Mouse (Mus musculus) left cerebral cortex, adult 8-10 months (tissue): ENCODE results near the gene Ccdc12. TPM values are rescaled to one million over a fixed set of nuclear protein-coding genes. Genes with fewer than 3 reads are reported as not detected.

Experiments
- DNase-seq, 2 experiments: peaks; one replicate each; pipeline ENCODE4 v3.0.0; 2022; ENCODE audit warnings: low spot score in 2 of 2
- total RNA-seq, 4 experiments: library from RNA; stranded (reverse); gene quantifications; 2 replicates each; pipeline ENCODE4 v1.2.4; 2022

The Ccdc12 gene
- total RNA-seq = 10 to 100 TPM; 69.7 to 73.5 (median 72.6) TPM

DNA sequence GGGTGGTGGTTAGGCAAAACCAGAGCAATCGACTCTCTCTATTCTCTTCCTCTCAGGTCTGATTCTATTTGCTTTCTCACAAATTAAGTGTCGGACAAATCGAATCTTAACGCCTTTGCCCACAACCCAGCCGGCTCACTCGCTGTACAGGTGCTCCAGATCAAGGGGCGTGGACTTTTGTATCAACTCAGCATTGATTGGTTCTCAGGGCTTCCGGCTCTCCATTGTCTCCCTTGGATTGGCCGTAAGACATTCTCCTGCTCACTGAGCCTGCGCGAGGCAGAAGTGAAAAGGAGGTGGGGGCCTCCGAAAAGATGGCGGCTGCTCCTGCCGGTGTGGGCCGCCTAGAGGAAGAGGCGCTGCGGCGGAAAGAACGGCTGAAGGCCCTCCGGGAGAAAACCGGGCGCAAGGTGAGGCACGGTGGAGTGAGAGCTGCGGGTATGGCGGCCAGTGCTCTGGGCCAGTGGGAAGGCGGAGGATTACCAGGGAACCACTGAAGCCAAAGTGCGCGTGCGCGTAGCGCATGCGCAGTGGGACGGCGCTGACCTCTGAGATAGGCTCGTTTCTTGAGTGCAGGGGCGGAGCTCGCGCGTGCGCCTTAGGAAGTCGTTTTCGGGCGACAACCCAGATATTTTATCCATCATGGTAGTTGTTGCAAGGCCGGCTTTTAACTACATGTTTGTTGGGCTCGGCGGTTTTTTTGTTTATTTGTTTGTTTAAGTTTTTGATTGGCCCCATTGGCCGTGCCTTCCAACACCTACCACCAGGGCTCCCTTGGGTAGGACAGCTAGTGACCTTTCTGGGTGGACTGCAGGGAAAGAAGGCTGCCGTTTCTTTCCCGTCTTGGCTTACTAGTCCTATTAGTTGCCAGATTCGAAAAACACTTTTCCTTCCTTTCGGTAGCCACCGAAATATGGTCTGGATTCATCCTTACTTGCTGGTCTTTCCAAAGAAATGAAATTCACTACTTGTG is at the start of gene Ccdc12:
TSS of gene Ccdc12 (plus strand) at position 255 of the 973 bp plus-strand sequence.
- peak; percentile 97 for DNase-seq

DNA sequence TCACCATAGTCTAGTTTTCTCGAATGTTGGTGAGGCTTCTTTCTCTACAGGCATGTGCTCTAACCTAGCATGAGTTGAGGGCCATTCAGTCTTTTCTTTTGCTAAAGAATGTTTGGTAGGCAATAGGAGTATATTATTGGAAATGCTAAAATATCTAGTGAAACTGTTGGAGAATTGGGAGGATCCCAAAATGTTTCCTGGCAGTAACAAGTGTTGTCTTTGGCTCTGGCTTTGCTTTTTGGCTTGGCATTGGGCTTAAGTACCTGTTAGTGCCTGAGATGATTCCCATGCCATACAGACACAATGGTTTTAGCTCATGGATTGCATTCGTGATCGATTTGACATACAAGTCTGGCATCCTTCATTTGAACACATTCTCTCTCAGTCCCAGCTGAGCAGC is 44.8 kb upstream of the Ccdc12 start:
- DNase-seq = no peak

DNA sequence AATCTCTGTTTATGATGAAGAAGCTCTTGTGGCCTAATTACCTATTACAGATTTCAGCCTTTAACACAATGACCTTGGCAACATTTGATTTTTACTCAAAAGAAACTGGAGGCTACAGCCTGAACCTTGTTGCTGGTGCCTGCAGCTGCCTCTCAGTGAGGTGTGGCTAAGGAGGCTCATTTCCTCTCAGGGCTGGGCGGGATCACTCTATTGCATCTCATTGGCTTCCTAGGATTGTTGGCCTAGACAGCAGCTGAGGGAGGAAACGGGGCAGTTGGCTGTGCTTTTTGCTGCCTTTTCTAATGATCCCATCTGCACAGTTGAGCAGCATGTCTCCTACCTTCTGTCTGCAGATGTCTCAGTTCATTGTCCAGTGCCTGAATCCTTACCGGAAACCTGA is 39.2 kb upstream of the Ccdc12 start:
- DNase-seq = no peak

DNA sequence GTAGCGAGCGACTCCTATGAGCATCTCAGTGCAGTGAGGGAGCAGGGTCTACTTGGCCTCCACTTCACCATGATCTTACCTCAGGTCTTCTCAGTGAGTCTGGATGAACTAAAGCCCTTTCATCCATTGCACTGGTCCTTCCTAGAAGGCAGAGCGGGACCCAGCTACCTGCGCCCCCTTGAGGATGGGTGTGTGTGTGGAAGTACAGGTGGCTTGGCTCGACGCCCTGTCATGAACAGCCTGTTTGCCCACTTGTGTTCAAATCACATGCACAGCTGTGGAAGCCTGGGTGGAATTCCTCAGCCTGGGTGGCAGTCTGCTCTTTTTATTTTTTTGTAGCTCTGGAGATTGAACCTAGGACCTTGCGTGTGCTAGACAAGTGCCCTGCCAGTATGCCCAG is 36.1 kb upstream of the Ccdc12 start:
- DNase-seq = no peak

DNA sequence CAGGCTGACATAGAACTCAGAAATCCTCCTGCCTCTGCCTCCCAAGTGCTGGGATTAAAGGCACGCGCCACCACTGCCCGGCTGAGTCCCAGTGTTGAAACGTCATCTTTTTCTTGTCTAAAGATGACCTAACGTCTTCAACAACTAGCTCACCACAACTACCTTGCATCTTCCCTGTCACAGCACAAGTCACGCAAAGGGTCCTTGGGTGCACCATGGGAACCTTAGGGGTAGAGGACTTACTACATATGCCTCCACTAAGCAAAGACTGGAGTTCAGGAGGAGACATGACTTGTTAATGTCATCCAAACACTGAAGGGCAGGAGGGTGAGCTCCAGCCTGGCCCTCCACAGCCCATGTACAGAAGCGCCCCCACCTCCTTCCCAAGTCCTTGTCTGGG is 35.6 kb upstream of the Ccdc12 start:
- DNase-seq = no peak

DNA sequence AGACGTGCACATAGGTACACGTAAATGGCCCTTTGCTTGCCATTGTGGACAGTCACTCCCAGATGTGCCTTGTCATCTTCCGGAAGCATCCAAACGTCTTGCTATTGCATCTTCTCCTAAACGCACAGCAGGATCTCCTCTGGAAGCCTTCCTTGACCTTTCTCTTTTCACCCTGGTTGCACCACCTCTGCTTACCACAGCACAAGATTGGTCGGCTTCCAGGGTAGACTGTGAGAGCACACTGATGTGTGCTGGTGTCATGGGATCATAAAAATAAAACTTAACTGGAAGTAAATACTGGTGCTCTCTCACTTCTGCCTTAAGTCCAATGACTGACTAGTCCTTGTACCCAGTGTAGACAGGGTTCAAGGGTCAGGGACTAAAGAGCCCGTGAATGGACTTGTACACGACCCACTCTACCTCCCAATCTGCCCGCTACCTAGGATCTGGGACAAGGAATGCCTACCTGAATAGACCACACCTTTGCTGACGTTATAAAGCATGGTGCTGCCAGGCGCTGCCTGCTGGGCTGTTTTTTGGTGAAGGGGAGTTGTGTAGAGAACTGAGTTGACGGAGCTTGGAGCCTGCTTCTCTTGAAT is 33.6 kb upstream of the Ccdc12 start:
- DNase-seq = no peak

DNA sequence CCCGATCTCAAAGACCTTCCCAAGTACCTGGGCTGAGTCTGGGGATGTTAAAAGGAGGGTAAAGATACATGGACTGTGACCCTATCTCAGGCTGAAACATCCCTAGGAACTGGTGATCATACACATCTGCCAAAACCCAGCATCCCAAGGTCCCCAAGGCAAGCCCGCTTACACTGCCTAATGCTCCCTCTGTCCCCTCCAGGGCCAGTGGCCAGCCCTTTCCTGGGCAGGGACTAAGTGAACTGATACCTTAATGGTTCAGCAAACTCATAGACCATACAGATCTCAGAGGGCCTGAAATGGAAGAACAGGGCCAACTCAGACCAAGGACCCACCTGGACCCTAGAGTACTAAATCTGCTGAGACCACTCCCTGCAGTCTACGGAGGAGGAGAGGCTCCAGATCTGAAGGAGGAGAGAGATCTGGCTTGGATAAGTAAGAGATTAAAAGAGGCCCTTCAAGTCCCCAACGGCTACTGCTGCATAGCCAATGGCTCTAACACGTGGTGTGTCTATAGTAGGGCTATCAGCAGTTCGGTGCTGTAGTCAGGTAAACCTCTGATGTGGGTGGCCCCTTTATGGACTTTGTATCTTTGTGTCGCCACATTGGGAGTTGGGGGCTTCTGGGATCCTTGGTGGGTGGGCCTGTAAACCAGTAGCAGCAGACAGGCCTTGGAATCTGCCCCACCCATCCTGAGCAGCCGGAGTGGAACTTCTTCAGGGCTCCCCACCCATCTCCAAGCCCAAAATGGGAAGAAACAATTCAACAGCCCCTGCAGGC is 32.7 kb upstream of the Ccdc12 start:
- DNase-seq = no peak

DNA sequence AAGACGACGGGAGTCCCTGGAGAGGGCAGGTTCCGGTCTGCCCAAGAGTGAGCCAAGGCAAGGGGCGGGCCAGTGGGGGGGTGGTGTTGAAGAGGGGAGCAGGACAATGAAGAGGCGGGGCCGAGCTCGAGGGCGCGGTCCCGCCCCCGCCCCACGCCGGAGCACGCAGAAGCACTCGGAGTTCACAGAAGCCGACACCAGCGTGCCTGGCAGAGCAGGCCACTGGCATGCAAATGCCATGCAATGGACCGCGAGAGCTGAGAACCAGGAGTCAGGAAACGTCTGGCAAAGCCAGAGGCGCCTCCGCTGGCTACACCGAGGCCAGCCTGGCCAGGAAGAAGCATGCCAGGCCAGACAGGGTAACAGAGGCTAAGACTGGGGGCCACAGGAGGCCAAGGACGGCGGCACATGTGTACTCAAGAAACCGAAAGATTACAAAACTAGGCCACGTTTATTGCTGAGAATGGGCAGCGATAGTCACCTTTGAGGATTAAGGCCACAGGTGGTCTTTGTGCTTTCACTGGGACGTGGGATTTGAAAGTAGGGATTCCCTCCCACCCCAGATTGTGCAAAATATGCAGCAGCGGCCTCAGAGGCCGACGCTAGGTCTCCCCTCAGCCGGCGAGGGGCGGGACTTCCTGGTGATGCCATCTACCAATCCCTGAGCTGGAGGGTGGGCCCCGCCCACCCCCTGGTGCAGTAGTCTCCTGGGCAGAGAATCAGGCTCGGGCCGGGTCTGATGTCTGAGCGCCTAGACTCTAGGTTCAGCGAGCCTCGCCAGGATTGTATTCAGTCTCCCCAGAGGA is 31.7 kb upstream of the Ccdc12 start, which contains the start of gene Nradd:
TSS of gene Nradd (minus strand) at position 92 of the 806 bp plus-strand sequence.
- DNase-seq = peak; percentile 63 to 90

DNA sequence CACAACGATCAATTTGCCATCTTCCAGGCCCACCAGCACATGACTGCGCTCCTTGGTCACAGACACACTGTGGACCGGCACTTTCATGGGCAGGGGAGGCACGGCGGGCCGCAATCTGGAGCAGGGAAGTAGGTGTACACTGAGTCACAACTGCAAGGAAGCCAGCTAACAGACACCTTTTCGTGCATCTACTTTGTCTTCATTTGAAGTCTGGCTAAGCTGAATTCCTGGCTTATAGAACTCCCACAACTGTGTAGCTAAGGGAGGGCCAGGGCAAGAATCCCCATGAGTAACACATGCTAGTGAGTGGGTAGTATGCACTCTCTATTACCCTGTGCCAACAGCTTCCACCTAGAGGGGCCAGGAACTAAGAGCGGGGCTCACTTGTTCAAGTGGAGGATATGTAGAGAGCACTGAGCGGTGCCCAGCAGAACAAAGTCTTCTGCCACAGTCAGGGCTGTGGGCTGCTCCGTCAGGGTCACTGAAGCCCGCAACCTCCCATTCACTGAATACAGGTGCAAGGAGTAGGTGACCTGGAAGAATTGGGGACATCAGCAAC is 30.9 kb upstream of the Ccdc12 start:
- peak in 1 of 2 experiments; percentile 26 for DNase-seq

DNA sequence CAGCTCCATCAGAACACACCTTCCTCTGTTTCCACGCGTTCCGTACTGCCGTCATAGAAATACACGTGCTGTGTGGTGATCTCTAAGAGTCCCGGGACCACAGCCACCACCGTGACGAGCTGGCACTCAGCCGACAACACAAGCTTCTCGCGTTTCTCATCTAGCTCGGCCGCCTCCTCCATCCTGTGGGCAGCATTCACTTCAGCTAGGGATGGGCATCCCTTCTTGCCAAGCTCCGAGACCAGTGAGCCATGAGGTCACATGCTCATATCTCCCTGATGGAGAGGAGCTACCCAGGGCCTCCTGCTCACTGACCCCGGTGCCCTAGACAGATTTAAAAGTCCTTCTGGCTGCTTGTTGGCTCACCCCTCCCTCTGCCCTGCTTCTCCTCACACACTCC is 26.1 kb upstream of the Ccdc12 start:
- DNase-seq = peak in 1 of 2 experiments; percentile 32

DNA sequence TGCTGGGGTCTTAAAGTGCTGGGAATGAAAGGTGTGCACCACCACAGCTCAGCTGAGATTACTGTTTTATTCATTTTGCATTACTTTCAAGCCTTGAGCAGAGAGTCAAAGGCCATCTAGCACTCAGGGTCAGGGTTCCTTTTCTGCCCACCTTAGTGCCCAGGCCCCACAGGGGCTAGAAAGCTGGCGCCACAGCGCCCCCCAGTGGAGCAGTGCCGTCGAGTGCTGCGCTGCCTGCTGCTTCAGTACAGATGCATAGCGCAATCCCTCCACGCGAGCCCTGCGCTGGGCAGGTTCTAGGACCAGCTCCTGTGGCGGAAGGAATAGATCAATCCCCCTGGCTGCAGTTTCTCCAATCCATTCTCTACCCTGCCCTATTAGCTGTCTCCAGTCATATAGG is 25.1 kb upstream of the Ccdc12 start:
- DNase-seq = no peak

DNA sequence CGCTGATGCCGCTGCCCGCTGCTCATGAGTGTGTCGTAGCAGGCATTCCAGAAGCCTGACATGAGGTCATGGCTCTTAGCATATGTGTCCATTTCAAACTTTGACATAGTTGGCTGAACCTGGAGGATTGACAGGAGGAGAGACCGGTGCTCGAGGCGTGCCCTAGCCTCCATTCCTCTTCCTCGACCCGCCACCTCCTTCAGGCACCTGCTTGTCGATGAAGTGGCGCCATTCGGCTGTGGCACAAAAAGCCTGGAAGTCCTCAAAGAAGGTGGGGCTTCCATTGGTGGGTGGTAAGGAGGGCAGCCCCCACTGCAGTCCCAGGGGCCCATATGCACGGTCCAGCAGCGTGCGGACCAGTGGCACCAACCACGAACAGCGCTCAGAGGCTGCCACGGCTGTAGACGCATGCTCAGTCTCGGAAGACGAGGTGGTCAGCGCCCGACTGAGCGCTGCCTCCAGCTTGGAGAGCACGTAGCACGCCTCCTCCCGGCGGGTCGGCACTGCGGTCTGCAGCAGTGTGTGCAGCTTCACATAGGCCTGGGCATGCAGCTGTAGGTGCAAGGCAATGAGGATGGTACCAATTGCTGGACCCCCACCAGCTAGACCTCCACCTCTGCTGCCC is 24.5 kb upstream of the Ccdc12 start:
- DNase-seq = peak in 1 of 2 experiments; percentile 9

DNA sequence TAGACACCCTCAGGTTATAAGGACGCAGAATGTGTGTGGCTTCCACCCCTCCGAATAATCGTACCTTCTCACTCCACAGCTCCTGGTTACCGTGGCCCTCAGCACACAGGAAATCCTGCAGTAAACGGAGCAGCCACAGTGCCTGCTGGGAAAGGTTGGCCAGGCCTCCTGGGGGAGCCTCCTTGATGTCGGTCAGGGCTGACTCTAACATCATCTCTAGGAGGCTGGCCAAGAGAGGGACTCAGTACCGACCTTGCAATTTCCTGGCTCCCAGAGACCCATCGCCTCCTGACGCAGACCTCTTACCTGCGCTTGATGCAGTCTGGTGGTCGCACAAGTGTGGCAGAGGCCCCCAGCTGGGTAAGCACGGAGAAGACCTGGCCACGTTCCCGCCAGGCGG is 23.6 kb upstream of the Ccdc12 start:
- DNase-seq = peak in 1 of 2 experiments; percentile 17

DNA sequence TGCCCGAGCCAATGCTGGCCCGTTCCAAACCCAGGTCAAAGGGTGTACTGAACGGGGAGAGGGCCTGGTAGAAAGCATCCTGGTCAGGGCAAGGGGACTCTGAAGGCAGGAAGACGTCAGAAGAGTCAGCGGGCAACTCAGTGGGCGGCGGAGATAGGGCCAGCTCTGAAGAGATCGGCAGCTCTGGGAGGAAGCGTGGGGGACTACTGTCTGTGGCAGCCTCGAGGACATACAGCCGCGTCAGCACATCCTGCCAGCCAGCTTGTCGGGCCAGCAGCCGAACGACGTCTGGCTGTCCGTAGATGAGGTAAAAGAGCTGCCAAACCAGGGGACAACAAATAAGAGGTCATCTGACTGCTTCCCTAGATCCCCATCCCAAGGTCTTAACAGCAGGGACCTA is 22.4 kb upstream of the Ccdc12 start:
- DNase-seq = peak in 1 of 2 experiments; percentile 26

DNA sequence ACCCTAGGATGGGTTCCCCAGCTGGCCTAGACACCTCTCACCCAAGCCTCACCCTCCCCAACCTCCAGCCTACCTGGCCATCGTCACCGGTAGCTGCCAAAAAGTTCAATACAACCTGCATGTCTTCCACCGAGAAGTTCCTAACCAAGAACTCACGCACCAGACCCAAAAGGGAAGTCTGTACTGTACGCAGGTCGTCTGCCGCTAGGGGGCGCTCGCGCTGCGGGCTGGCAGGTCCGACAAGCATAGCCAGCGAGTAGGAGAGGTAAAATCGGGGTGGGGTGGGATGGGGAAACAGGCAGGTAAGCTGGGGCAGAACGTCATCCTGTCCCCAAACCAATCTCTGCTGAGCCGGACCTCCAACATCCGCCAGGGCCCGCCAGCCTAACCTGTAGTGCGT is 21.1 kb upstream of the Ccdc12 start:
- peak in 1 of 2 experiments; percentile 89 for DNase-seq

DNA sequence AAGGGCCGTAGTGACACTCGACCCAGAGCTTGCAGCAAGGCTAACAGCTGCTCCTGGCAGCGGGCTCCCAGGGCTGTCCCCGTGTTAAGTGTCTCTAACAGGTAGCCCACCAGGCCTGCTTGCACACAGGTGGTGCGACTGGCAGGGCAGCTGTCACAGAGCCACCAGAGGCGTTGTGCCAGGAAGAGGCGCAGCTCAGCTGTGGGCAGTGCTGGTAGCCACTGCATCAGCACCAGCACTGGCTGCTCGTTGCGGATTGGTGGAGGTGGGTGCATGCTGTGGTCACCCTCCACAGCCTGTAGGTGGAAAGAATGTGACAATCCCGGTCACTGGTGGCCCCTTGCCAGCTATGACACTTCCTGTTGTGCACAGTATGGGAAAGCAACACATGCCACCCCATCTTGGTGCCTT is 17.7 kb upstream of the Ccdc12 start:
- no peak for DNase-seq

DNA sequence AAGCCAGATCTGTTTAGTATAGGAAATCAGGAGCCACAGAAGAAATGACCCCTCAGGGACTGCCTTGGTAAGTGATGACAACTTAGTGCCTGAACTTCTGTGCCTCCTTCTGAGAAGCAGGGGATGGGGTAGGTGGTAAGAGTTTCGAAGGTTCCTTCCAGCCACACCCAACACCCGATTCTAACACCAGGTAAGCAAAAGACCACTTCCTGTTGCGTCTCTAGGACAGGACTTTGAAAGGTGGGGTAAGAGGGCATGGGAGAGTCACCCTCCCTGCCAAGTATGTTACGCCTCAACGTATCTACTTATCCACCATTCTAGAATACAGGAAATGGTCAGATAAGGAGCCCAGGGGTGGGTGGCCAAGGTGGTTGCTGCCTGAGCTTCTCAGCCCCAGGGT is 15.3 kb upstream of the Ccdc12 start:
- no peak for DNase-seq

DNA sequence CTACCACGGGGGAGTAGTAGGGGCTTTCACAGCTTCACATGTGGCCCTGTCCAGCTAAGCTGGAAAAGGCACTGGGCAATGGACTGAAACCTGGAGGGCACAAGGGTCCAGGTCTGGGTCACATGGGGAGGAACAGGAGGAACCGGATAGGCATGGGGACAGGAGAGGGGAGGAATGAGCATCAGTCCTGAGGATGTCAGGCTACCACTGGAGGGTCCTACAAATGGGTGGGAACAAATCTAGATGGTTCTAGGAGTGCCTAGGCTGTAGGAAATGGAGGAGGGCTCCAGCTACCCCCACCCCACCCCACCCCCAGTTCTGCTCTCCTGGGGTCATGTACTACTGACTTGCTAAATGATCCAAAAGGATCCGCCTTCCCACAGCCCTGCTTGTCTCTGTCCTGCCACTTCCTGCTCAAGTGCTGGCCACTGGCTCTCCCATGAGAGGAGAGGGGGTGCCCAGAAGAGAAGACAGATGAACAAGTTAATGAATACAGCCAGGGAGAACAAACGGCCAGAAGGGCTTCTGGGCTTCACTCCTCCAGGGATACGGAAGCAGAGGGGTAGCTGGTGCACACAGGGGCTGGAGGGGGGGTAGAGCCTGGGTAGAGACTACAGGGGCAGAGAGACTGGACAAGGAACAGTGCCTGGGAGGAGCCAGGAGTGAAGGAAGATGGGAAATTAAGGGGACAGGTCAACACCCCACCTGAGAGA is 13.3 kb upstream of the Ccdc12 start:
- DNase-seq = no peak

DNA sequence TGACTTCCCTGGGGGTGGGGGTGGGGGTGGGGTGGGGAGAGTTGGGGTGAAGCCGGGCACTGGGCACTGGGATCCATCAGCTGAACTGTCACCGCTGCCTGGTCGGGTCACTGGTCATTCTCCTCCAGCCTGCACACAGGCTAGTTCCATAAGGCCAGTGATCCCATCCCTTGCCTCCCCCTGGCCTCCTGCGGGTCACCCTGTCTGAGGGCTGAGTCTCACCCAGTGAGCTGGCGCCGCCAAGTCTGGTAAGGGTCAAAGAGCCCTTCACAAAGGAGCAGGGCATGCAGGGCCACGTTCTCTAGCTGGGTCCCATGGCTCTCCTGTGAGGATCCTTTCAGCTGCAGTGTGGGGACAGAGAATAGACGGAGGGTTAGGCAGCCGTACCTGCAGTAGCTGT is 12.5 kb upstream of the Ccdc12 start:
- no peak for DNase-seq
